Mouse (Mus musculus) urinary bladder, adult 18-20 months (tissue): ENCODE measurements around the gene BC035044.
"Not testable (repeated sequence)": the region's sequence is repeated elsewhere in the genome, so short reads cannot be mapped to it uniquely, and the experiment has no call there.

ENCODE experiments used
- DNase-seq, 2 experiments: peaks; one replicate each; pipeline ENCODE4 v3.0.0; 2022; ENCODE audit warnings: low spot score in 2 of 2, mixed read lengths in 2 of 2

The BC035044 gene

DNA sequence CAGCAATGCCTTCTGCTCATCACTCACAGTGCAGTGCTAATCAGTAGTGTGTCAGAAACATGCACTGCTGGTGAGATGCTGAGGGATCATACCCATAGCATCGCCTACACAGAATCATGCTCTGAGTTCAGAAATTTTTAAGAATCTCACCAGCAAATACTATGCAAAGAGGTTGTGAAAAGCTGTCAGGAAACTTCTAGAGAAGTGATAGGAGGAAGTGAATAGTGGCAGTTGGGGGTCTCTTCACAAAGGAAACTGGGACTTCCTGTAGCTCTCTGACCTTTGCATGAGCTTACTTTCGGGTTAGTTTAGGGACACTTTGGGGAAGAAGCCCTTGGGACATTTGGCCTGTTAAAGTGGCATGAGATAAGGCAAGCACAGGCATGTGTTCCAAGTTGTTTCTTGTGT, at the start of gene BC035044:
Gene BC035044, minus strand, starts transcription at position 179 of the 408 bp plus-strand sequence.
- no peak for DNase-seq

DNA sequence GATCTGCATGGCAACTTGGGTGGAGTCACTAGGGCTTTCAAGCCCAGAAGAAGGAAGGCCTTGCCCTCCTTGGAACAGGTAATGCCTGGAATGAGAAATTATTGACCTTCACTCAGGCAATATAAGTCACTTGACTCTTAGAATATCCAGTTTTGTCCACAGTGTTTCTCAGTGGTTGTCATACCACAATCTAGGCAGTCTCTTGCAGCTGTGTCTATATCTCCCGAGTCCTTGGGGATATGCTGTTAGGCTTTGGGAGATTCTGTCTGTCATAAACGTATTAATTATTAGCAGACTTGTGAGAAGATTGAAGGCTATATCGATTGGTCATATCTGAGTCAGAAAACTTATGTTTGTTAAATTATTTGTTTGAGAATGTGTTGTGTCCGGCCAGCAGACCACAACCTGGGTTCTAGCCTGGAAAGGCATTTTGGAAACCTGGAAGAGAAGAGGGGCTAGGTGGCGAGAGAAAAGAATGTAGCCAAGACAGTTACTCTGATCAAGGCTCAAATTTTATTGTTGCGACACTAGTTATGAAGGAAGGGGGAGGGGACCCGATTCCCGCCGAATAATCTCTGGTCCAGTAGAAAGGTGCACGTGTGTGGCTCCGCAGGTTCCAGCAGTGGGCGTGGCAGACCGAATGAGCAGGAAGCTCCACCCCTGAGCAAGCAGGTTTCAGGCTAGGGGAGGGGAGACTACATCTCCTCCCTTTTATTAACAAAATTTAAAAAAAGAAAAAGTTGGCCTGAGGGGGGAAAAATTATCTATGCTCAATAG, 45.2 kb upstream of the BC035044 start:
- not testable (repeated sequence) for DNase-seq

DNA sequence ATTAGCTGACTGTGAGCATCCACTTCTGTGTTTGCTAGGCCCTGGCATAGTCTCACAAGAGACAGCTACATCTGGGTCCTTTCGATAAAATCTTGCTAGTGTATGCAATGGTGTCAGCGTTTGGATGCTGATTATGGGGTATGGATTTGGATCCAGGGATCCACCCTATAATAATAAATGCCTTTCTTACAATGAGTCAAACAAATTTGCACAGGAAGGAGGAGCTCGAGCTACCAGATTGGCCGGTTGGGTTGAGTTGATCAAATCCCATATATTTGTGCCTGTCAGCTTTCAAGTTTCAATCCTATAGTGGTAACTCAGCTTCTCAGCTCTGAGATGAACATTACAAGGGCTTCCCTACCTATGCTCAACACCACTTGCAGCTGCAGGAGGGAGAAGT, 43.2 kb upstream of the BC035044 start, which contains the start of gene Clec2g:
Gene Clec2g, plus strand, starts transcription at position 301 of the 400 bp plus-strand sequence.
- not testable (repeated sequence) for DNase-seq

DNA sequence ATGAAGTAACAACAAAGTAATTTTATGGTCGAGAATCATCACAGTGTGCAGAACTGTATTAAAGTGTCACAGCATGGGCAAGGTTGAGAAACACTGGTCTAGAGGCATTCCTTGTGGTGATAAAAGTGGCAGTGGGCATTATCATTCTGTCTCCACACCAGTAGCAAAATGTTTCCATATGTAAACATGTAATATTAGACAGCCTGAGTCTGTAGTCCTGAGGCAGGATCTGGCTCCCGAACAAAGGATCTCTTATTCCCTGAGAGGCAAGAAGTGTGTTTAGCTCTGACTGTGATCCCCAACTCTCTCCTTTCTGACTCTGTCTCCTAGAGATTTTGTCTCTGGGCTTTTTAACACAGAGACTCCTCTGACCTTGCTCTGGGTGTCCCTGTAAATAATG, 42.1 kb upstream of the BC035044 start:
- DNase-seq = no peak

DNA sequence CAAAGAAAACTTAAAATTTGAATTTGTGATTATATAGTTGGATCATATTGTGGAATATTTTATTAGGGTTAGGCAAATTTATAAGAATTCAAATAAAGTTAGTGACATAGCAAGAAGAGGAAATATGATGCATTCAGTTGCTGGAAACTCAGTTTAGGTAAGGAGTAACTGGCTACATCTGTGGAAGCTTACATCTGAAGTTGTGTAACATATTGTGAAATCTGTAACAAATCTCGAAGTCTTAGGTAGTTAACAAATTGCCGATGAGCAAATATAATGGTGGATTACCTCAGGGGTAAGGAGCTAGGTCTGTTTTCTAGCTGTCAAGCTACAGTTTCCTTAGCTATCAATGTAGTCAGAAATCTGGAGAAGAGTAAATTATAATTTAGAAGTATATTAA, 26.4 kb upstream of the BC035044 start:
- no peak for DNase-seq

DNA sequence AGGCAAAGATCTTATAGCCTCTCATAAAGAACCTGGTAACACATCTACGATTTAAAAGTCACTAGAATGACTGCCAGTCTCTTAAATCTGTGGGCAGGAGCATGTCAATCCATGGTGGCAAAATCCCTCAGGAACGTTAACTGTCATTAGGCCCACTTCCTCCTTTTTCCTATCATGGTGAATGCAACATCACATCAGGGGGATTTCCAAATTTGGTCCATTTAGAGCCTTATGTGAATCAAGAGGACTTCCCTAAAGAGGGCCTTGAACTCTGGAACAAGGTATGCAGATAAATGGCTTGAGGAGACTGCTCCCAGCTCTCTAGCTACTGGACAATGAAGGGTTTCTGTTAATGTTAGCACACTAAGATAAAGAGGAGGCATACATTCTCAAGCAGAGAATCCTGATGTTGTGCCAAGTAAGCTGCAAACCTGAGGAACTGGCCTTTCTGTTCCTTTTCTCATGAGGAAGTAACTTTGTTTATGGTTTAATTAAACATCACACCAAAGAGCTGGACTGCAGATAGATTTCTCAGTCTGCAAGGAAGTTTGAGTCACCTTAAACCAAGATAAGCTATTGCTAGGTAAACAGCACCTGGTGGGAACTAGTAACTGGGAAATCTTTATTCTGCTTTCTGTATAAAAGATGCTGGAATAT, 22.8 kb upstream of the BC035044 start:
- no peak for DNase-seq

DNA sequence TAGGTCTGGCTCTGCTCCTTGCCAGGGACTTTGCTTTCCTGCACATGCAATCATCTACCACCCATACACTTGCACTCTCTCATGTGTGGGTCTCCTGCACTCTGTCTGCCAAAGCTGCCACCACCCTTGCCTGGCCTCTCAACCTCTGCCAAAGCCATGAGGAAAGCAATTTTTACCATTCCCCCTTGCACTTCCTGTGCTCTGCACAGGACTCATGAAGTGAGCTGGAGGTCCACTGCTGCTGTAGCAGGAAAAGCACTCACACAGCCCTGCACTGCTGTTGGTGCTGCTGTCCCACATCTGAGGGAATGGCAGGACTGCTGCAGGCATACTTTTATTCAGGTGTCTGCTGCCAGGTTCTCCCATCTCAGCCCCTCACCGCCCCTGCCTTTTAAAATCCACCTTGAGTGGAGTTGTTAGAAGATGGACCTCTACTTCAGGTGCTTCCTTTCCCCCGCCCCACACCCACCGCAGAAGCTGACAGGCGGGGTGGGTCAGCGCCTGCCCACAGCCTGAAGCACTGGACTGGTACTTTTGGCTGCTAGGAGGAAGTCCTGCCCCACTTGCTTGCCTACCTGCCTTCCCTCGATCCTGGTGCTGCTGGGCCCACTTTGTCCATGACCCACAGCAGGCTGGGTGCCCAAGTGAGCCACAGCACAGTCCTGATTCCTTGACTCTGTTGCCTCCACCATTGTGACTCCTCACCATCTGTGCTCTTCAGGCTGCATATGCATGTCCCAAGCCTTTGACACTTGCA, 10.0 kb upstream of the BC035044 start:
- DNase-seq = not testable (repeated sequence)

DNA sequence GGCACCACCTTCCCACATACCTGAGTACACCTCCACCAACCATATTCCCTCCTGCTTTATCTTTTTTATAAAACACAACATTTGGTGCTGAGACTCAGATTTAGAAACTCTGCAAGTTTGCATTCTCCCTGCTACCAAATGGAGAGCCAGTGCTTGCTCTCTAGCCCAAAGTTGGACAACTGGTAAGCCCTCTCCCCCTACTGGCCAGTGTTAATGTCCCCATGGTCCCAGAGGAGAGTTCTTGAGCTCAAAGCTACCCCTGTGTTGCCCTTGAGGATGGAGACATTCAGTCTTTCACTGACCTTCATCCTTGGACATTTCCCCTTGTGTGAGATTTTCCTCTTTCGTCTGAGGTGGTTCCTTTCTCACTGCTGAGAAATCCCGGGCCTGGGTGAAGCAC, 9.1 kb upstream of the BC035044 start:
- no peak for DNase-seq

DNA sequence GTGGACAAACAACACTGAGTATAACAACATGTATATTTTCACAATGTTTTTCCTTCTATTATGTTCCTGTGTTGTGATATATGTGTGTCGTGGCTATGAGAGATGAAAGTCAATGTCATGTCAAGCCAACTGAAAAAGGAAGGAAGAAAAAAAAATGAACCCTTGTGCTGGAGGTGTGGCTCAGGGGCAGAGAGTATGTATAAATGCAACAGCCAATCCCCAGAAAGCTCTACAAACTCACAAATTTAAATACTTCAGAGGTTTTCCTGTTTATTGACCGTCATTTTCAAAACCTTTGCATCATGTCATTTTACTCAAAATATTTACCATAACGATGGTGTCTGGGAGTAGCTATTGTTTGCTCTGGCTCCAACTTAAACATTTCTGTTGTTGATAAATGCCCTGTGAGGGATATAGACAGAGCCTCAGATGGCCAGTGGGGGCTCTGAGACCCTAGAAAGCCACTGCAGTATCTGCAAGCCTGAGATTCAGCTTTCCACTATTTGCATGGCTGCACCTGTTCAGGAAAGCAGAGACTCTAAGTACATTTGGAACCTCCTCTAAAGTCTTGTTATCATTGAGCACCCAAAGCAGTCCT, 4.6 kb upstream of the BC035044 start:
- no peak for DNase-seq

DNA sequence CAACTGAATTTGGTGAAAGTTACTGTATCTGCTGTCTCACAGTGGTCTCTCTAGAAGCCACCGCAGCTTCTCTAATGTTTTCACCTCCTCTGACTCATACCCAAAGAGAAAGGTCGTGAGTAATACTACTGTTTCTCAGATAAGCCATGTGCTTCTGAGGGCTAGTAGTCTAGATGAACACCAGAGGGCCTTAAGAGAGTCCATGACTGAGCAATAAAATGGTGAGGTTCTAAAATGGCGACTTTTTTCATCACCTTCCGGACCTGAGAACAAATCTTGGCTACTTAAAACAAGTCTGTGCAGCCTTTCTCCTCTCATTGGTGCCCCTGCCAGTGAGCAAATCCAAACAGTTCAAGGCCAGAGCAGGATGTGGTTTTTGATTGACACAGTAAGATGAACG, 2.1 kb downstream of the BC035044 start:
- DNase-seq = no peak

DNA sequence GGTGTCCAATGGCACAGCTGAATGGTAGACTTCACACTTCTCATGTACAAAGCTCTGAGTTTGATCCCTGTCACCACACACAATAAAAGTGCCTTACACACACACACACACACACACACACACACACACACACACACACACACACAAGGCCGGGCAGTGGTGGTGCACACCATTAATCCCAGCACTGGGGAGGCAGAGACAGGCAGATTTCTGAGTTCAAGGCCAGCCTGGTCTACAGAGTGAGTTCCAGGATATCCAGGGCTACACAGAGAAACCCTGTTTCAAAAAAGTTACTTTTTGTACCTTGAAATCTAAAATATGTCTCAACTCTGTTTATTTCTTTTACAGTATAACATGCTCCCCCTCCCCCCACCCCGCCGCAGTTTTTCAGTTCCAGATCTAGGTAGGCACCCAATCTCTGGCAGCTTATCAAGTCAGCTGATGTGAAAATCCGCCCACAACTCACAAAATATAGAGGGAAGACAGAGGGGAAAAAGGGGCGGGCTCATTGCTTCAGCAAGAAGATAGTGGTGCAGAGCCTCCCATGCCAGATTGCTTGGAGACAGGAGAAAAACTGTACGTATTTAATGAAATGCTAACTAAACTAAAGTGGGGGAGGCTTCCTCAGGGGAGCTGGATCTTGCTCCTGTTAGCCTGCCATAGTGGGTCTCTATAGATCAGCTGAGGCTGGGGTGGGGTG, 3.7 kb downstream of the BC035044 start, which contains the start of gene Clec2i:
Gene Clec2i, plus strand, starts transcription at position 498 of the 700 bp plus-strand sequence.
- DNase-seq = not testable (repeated sequence)

DNA sequence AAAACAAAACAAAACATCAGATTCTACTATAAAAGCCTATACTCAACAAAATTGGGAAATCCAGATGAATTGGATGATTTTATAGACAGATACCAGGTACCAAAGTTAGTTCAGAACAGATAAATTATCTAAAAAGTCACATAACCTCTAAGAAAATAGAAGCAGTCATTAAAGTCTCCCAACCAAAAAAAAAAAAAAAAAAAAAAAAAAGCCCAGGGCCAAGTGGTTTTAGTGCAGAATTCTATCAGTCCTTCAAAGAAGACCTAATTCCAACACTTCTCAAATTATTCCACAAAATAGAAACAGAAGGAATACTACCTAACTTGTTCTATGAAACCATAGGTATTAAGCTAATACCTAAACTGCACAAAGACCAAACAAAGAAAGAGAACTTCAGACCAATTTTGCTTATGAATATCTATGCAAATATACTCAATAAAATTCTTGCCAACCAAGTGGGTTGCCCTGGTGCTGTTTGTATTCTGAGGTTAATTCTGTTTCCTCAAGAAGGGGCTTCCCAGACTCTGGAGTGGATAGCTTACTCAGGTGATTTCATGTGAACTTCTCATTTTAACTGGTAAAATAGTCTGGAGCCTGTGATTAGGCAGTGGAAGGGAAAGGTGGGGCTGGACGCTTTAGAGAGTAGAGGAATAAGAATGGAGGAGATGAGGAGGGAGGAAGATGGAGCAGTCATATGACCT, 18.9 kb downstream of the BC035044 start:
- DNase-seq = no peak

DNA sequence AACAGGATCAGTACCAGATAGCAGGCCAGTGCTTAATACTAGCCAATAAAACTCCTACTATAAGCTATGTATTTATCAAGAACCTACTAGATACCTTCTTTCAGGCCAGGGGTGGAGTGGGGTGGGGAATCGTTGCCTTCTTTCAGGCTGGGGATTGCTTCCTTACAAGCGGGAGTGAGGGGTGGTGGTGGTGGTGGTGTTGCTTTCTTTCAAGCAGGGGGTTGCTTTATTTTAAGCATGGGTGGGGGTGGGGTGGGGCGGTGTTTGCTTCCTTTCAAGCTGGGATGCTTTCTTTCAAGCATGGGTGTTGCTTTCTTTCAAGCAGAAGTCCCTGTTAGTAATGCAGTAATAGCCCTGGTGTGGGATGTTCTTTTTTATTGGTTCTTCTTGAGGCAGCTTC, 22.1 kb downstream of the BC035044 start:
- no peak for DNase-seq

DNA sequence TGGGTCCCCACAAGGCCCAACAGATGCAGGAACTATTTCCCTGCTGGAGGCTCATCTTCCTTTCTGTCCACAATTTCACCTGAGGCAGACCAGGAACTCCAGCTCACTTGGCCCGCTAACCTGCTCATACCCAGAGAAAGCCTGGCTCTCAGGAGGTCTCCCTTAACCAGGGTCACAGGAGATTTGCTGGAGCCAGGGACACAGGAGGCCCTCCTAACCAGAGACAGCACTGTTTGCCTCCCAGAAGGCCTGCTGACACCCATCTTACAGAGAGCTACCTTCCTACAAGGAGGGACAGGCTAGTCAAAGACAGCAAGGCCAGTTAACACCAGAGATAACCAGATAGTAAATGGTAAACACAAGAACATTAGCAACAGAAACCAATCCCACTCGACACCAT, 33.0 kb downstream of the BC035044 start:
- DNase-seq = no peak

DNA sequence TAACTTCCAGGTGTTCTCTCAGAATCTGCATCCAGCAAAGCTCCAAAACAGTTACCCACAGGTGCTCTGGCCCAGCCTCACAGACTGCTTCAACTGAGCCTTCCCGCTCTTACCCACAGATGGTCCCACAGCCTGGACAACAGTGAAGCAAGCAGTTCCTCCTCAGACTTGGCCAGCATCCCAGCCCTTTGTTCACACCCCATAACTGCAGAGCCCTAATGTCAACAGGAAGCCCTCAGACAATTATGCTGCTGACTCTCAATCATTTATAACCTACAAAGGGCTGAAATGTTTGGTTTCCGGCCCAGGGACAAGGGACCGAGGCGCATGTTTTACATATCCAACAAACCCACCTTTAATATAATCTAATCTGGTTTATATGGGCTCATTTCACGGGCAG, 34.7 kb downstream of the BC035044 start:
- DNase-seq = peak in 1 of 2 experiments; percentile 70

DNA sequence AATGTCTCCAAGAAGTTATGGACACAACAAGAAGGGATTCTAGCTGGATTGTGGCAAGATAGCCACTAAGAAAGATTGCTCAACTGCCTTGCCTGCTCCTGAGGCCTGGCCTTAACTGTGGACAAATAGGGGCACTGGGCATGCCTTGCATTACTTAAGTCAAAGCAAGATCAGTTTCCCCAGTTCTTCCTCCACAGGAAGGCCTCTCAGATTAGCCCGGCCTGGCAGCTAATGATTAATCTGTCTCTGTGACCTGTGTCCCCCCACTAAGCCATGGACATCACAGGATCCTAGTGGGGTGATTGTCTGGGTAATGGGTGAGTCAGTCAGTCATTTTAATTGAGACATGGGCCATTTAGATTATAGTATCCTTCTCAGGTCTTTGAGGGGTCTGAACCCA, 35.4 kb downstream of the BC035044 start:
- DNase-seq = no peak

DNA sequence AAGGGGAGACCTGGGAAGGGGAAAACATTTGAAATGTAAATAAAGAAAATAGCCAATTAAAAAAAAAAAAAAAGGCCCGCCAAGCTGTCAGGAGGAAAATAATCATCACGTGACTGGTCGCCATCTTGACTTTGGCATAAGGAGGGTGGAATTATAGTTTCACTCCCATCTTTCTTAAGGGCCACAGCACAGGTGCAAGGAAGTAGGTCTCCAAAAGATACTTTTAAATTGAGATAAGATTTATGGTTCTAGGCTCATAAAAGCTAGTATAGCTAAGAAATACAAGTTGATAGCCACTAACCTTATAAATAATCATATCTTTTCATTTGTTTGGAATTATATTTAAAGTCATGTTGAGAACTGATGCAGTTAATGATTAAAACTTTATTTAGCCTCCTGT, 36.0 kb downstream of the BC035044 start:
- DNase-seq = no peak

DNA sequence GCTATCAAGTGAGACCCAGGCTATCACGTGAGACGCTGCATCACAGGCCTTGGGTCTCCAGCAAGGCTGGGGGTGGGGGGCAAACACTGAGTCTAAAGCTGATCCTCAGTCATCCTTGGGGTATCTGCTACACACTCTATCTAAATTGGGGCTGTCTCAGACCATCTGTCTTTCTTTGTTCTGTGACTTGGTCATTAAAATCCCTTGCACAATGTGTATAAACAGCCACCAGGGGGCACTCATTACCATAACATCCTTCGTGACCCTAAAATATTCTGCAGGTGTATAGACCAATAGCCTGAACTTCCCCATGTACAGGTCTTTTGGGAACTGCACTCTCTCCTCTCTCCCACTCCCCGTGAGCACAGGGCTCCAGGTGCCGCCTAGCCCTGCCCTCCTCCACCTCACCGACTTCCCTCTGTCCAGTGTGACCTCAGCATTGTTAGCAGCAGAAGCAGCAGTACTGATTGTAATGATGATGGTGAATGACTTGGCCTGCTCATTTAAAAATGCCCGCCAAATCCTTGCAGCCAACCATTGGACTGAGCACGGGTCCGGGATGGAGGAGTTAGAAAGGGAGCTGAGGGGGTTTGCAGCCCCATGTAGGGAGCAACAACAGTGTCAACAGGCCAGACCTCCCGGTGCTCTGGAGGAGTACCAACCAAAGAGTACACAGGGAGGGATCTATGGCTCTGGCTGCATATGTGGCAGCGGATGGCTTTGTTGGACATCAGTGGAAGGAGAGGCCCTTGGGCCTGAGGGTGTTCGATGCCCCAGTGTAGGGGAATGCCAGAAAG, 36.7 kb downstream of the BC035044 start:
- DNase-seq = peak in 1 of 2 experiments; percentile 70

DNA sequence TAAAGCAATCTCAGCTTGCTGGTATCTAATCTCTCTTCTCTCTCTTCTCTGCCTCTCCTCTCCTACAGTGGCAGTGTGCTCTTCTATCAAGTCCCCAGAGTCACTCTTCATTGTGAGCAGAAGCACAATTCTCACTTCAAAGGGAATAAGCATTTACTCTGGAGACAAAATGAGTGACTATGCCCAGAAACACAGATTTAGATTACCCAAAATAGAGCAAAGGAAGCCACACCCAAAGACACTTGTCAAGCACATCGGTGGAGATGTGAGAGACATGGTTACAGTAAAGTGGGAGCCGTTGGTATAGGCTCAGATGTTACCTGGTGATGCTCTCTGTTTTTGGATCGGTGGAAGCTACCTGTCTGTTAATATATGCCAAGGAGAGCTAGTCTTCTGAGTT, 38.2 kb downstream of the BC035044 start:
- no peak for DNase-seq

DNA sequence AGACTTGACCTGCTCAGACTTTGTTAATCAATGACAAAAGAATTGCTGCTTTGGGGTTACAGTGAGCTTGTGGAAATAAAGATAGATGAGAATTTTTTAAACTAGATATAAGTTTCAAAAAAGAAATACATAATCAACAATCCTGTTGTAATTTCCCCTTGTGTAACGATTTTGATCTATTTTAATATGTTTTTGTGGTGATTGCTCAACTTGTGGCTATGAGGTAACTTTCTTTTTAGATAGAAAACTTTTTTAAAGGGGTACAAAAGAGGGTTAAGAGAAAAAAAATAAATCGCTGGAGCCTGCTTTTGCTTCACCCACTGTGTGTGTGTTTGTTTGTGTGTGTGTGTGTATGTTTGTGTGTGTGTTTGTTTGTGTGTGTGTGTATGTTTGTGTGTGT, 39.8 kb downstream of the BC035044 start:
- no peak for DNase-seq
